Mouse (Mus musculus): Measurements from ENCODE around the gene Cd52.

GRCm38 (mm10) chr4:134061944-134062446 lies 32.9 kb downstream of the Cd52 start:
- TF ChIP-seq CTCF (IDR thresholded peaks at IDR 0.05; ENCODE audit: low read depth, low read length) = no peak
- no peak for TF ChIP-seq TAL1 (conservative IDR thresholded peaks at IDR 0.05; ENCODE audit: low read depth, low read length)
- no peak for TF ChIP-seq GATA1 (IDR thresholded peaks at IDR 0.05; ENCODE audit: borderline replicate concordance, low read length)
- TF ChIP-seq POLR2AphosphoS5 (IDR thresholded peaks at IDR 0.05; ENCODE audit: insufficient replicate concordance, low read depth, low read length) = no peak
- no peak for TF ChIP-seq GATA2 (IDR thresholded peaks at IDR 0.05; ENCODE audit: borderline replicate concordance, low read depth, low read length)

All from G1E (cell line).